Mouse (Mus musculus): ENCODE results near the gene Ghdc. TPM values are rescaled to one million over a fixed set of nuclear protein-coding genes. Genes with fewer than 3 reads are reported as not detected.
"Not testable (repeated sequence)": the region's sequence is repeated elsewhere in the genome, so short reads cannot be mapped to it uniquely, and the experiment has no call there.

Gene Ghdc
- total RNA-seq, 1 experiment from 2014 or later, result 2.4 TPM

GRCm38 (mm10) chr11:100791457-100792049, 20.8 kb upstream of the Ghdc start:
- ATAC-seq (replicated peaks in 1 of 2; ENCODE audit: insufficient read depth in 1 of 2, low FRiP score in 2 of 2, low TSS enrichment in 1 of 2, low read depth in 1 of 2, poor library complexity in 2 of 2, severe bottlenecking in 2 of 2), result no peak

- ATAC-seq (replicated peaks in 1 of 2; ENCODE audit: insufficient read depth in 1 of 2, low FRiP score in 2 of 2, low TSS enrichment in 1 of 2, low read depth in 1 of 2, poor library complexity in 2 of 2, severe bottlenecking in 2 of 2), result not testable (repeated sequence)
Observed at GRCm38 (mm10) chr11:100790644-100791043, 19.9 kb upstream of the Ghdc start.

DNA sequence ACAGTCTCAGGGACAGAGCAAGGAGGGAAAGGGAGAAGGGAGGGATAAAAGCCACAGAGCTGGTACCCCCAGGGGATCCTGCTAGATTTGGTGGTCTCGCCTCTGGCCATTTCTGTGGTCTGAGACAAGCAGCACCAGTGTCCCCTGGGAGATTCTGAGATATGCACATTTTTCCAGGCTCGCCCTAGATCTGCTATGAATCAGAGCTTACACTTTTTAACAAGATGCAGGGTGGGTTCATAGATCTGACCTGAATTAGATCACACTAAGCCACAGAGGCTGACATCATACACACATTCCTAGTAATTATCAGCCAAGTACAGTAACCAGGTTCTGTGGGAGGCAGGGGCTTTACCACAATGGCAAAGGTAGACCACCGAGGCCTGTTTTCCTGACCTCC, 18.9 kb upstream of the Ghdc start:
- no peak for ATAC-seq (replicated peaks in 1 of 2; ENCODE audit: insufficient read depth in 1 of 2, low FRiP score in 2 of 2, low TSS enrichment in 1 of 2, low read depth in 1 of 2, poor library complexity in 2 of 2, severe bottlenecking in 2 of 2)

GRCm38 (mm10) chr11:100785774-100786173, 15.0 kb upstream of the Ghdc start:
- no peak for ATAC-seq (replicated peaks in 1 of 2; ENCODE audit: insufficient read depth in 1 of 2, low FRiP score in 2 of 2, low TSS enrichment in 1 of 2, low read depth in 1 of 2, poor library complexity in 2 of 2, severe bottlenecking in 2 of 2)

- no peak for ATAC-seq (replicated peaks in 1 of 2; ENCODE audit: insufficient read depth in 1 of 2, low FRiP score in 2 of 2, low TSS enrichment in 1 of 2, low read depth in 1 of 2, poor library complexity in 2 of 2, severe bottlenecking in 2 of 2)
Observed at GRCm38 (mm10) chr11:100784286-100784685, 13.5 kb upstream of the Ghdc start.

DNA sequence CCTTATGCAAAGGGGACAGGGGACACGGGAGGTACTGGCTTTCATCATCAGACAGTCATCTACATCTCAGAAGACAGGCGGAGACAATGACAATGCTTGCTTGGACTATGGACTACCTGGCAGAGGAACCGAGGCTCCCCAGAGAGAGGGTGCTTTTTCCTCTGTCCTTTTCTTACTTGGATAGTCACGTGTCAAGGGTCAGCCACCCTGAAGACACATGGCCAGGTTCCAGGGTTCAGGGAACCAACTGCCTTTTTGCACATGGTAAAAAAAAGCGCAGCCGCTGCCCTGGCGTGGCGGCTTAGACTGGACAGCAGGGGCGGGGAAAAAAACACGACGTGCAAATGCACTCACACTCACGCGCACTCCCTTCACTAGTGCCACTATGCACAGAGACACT, 11.8 kb upstream of the Ghdc start:
- ATAC-seq (replicated peaks in 1 of 2; ENCODE audit: insufficient read depth in 1 of 2, low FRiP score in 2 of 2, low TSS enrichment in 1 of 2, low read depth in 1 of 2, poor library complexity in 2 of 2, severe bottlenecking in 2 of 2), result no peak

DNA sequence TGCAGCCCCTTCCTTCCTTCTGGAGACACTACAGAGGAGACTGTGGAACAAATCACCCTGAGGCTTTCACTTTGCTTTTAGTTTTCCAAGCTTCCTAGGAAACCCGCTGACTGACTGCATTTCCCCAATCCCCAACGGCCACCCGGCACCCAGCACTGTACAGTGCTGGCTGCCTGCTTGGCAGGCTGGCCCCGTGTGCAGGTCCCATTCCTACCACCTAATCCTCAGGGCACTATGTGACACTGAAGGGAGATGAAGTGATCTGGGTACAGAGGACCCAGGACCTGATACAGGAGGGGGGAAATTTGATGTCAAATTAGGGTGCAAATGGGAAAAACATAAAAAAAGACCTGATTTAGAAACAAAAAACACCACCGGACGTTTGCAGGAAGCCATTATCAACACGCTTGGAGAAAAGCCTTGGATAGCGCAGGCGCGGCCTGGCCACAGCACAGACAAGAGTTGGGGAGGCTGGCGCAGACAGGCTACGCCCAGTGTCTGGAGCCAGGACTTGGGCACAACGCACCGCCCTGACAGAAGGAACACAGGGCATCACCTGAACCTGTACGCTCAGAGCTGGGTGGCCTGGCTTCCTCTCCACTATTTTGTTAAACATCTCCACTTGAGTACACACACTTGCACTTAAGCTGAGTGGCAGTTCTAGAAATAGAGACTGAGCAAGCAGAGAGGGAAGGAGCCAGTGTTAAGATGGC, 11.2 kb upstream of the Ghdc start:
- no peak for ATAC-seq (replicated peaks in 1 of 2; ENCODE audit: insufficient read depth in 1 of 2, low FRiP score in 2 of 2, low TSS enrichment in 1 of 2, low read depth in 1 of 2, poor library complexity in 2 of 2, severe bottlenecking in 2 of 2)

DNA sequence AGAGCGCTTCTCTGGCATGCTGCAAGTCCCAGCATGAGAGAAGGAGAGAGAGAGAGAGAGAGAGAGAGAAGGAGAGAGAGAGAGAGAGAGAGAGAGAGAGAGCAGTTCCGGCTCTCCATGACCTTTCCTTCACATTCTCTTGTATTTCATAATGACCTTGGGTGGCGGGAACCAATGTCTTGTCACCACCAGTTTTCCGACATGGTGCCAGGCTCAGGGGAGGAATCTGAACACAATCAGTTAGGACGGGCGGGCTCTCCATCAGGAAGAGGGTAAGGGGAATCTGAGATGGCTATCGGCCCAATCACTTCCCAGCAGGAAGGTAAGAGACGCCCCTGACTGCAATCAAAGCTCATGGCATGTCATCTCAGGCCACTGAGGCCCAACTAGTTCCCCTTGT, 9.5 kb upstream of the Ghdc start:
- ATAC-seq (replicated peaks in 1 of 2; ENCODE audit: insufficient read depth in 1 of 2, low FRiP score in 2 of 2, low TSS enrichment in 1 of 2, low read depth in 1 of 2, poor library complexity in 2 of 2, severe bottlenecking in 2 of 2), result no peak

DNA sequence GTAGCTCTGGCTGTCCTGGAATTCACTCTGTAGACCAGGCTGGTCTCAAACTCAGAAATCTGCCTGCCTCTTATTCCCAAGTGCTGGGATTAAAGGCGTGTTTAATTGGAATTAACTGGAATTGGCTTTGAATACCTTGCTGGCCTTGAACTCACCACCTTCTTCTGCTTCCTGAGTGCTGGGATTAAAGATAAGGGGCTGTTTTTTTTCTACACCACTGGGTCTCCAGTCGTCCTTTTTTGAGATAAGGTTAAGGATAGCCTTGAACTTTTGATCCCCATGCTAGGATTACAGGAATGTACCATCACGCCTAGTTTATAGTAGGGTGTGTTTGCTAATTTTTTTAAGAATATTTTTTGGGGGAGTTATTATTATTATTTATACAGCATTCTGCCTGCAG, 7.3 kb upstream of the Ghdc start:
- no peak for ATAC-seq (replicated peaks in 1 of 2; ENCODE audit: insufficient read depth in 1 of 2, low FRiP score in 2 of 2, low TSS enrichment in 1 of 2, low read depth in 1 of 2, poor library complexity in 2 of 2, severe bottlenecking in 2 of 2)

GRCm38 (mm10) chr11:100775921-100776320, 5.2 kb upstream of the Ghdc start:
- no peak for ATAC-seq (replicated peaks in 1 of 2; ENCODE audit: insufficient read depth in 1 of 2, low FRiP score in 2 of 2, low TSS enrichment in 1 of 2, low read depth in 1 of 2, poor library complexity in 2 of 2, severe bottlenecking in 2 of 2)

- no peak for ATAC-seq (replicated peaks in 1 of 2; ENCODE audit: insufficient read depth in 1 of 2, low FRiP score in 2 of 2, low TSS enrichment in 1 of 2, low read depth in 1 of 2, poor library complexity in 2 of 2, severe bottlenecking in 2 of 2)
Observed at GRCm38 (mm10) chr11:100774261-100774660, 3.5 kb upstream of the Ghdc start.

GRCm38 (mm10) chr11:100769980-100770379, 777 bp downstream of the Ghdc start:
- no peak for ATAC-seq (replicated peaks in 1 of 2; ENCODE audit: insufficient read depth in 1 of 2, low FRiP score in 2 of 2, low TSS enrichment in 1 of 2, low read depth in 1 of 2, poor library complexity in 2 of 2, severe bottlenecking in 2 of 2)

GRCm38 (mm10) chr11:100767871-100768270, 2.9 kb downstream of the Ghdc start:
- no peak for ATAC-seq (replicated peaks in 1 of 2; ENCODE audit: insufficient read depth in 1 of 2, low FRiP score in 2 of 2, low TSS enrichment in 1 of 2, low read depth in 1 of 2, poor library complexity in 2 of 2, severe bottlenecking in 2 of 2)

GRCm38 (mm10) chr11:100766726-100767125, 4.0 kb downstream of the Ghdc start:
- no peak for ATAC-seq (replicated peaks in 1 of 2; ENCODE audit: insufficient read depth in 1 of 2, low FRiP score in 2 of 2, low TSS enrichment in 1 of 2, low read depth in 1 of 2, poor library complexity in 2 of 2, severe bottlenecking in 2 of 2)

DNA sequence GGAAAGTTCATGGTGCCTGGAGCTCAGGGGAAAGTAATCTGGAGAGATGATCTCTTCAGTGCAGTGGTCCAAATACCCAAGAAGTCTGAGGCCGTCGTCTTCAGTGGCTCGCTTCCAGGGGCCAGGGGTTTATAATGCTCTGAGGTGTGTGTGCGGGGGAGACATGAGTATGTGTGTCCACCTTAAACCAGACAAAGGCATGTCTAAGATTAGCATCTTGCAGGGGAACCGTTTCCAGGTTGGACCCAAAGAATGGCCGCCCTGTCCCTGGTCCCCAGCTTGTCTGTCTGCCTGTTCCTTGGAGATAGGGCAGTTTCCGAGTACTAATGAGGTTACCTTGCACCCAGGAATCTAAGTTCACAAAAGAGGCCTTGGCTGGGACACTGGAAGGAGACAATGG, 7.9 kb downstream of the Ghdc start, which contains the start of gene Hcrt:
Gene Hcrt (minus strand): TSS at position 101 of the 400 bp plus-strand sequence.
- no peak for ATAC-seq (replicated peaks in 1 of 2; ENCODE audit: insufficient read depth in 1 of 2, low FRiP score in 2 of 2, low TSS enrichment in 1 of 2, low read depth in 1 of 2, poor library complexity in 2 of 2, severe bottlenecking in 2 of 2)

GRCm38 (mm10) chr11:100761547-100762045, 9.2 kb downstream of the Ghdc start:
- ATAC-seq (replicated peaks in 1 of 2; ENCODE audit: insufficient read depth in 1 of 2, low FRiP score in 2 of 2, low TSS enrichment in 1 of 2, low read depth in 1 of 2, poor library complexity in 2 of 2, severe bottlenecking in 2 of 2), result peak; percentile 70 to 78

GRCm38 (mm10) chr11:100759611-100760233, 11.0 kb downstream of the Ghdc start, which contains the start of gene Kcnh4:
Gene Kcnh4 (minus strand): TSS chr11:100759942.
- peak in 1 of 2 experiments; percentile 38; a peak in 2 of 4 replicates for ATAC-seq (replicated peaks in 1 of 2; ENCODE audit: insufficient read depth in 1 of 2, low FRiP score in 2 of 2, low TSS enrichment in 1 of 2, low read depth in 1 of 2, poor library complexity in 2 of 2, severe bottlenecking in 2 of 2)
